Mouse (Mus musculus): ENCODE measurements around the gene Ap3s2. TPM values are rescaled to one million over a fixed set of nuclear protein-coding genes. Genes with fewer than 3 reads are reported as not detected.

The Ap3s2 gene
- polyA plus RNA-seq, 1 experiment from 2014 or later = 28.3 TPM

GRCm38 (mm10) chr7:79914556-79914955, 5.9 kb downstream of the Ap3s2 start:
- no peak for ATAC-seq (ENCODE audit: extremely low read depth, insufficient number of reproducible peaks, low FRiP score, low TSS enrichment)
- no peaks in the 10 kb centered on the region for H3K9me3 ChIP-seq
- no peak overlapping the region for H3K4me2 ChIP-seq
- H3K36me3 ChIP-seq = peaks cover 48% of the 10 kb centered on the region
- no peak overlapping the region for H3K4me3 ChIP-seq
- no peaks in the 10 kb centered on the region for H3K27me3 ChIP-seq (replicated peaks)
- WGBS = 74% methylated on average over 3 of the region's 3 CpGs
- no peak overlapping the region for H3K9ac ChIP-seq
- peaks cover 2% of the 10 kb centered on the region for H3K4me1 ChIP-seq
- H3K27ac ChIP-seq (replicated peaks) = no peak overlapping the region

GRCm38 (mm10) chr7:79907356-79907755, 13.1 kb downstream of the Ap3s2 start:
- Histone ChIP-seq H3K9ac (no peak overlapping the region), H3K36me3 (peaks cover 68% of the 10 kb centered on the region), H3K4me3 (no peak overlapping the region), H3K27ac (replicated peaks) (no peak overlapping the region), H3K9me3 (no peaks in the 10 kb centered on the region), H3K4me1 (peaks cover 10% of the 10 kb centered on the region), H3K27me3 (replicated peaks) (no peaks in the 10 kb centered on the region), H3K4me2 (no peak overlapping the region)
- ATAC-seq (ENCODE audit: extremely low read depth, insufficient number of reproducible peaks, low FRiP score, low TSS enrichment) = no peak
- WGBS = 58% methylated on average over 2 of the region's 2 CpGs

DNA sequence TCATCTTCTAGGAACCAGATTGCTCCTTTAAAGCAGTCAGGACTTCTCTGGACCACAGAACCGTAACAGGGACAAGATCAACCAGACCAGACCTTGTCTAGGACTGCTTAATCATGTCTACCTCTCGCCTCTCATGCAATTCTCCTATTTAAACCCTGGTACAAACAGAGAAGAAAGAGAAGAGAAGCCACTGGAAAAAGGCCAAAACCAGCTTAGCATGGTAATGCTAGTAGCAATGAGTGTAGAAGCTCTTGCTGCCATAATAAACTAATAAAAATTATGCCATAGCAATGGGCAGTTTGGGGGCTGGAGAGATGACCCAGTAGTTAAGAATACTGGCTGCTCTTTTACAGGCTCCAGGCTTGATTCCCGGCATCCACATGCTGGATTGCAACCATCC, 13.5 kb downstream of the Ap3s2 start:
- Histone ChIP-seq H3K4me3 (no peak overlapping the region), H3K27me3 (replicated peaks) (no peaks in the 10 kb centered on the region), H3K36me3 (peaks cover 69% of the 10 kb centered on the region), H3K4me2 (no peak overlapping the region), H3K9ac (no peak overlapping the region), H3K4me1 (peaks cover 10% of the 10 kb centered on the region), H3K9me3 (no peaks in the 10 kb centered on the region), H3K27ac (replicated peaks) (no peak overlapping the region)
- 85% methylated on average over 3 of the region's 3 CpGs for WGBS
- no peak for ATAC-seq (ENCODE audit: extremely low read depth, insufficient number of reproducible peaks, low FRiP score, low TSS enrichment)

GRCm38 (mm10) chr7:79905193-79905592, 15.3 kb downstream of the Ap3s2 start:
- Histone ChIP-seq H3K27ac (replicated peaks) (no peak overlapping the region), H3K27me3 (replicated peaks) (no peaks in the 10 kb centered on the region), H3K9ac (no peak overlapping the region), H3K4me1 (peaks cover 10% of the 10 kb centered on the region), H3K36me3 (peaks cover 76% of the 10 kb centered on the region), H3K4me2 (no peak overlapping the region), H3K9me3 (no peaks in the 10 kb centered on the region), H3K4me3 (no peak overlapping the region)
- no peak for ATAC-seq (ENCODE audit: extremely low read depth, insufficient number of reproducible peaks, low FRiP score, low TSS enrichment)
- WGBS = 74% methylated on average over 4 of the region's 4 CpGs

DNA sequence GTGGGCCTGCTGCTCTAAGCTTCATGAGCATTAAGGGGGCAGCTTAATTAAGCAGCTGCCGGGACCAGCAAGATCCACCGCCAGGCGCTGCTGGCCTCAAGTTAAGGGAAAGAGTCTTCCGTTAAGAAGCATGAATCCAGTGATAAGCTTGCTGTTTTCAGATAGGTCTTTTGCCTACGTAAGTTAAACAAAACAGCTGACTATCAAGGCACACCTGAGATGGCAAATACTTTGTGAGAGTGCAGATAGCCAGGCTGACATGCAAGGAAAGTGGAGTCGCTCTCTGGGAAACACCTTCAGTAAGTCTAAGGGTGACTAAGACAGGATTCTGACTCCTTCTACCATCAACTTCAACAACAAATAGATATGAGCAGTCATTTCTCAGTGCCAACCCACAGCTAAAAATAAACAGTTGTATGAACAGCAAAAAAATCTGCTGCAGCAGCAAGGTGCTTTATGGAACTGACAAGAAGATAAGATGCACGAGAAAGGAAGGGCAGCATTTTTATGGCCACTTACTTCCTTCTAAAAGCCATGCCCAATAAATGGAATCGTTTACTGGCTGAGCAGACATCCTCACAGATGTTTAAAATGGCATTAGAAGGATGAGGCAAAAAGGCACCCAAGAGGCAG, 17.2 kb downstream of the Ap3s2 start:
- no peak for ATAC-seq (ENCODE audit: extremely low read depth, insufficient number of reproducible peaks, low FRiP score, low TSS enrichment)
- WGBS = 60% methylated on average over 8 of the region's 8 CpGs
- Histone ChIP-seq H3K4me3 (no peak overlapping the region), H3K4me1 (peaks cover 10% of the 10 kb centered on the region), H3K27me3 (replicated peaks) (no peaks in the 10 kb centered on the region), H3K9ac (no peak overlapping the region), H3K9me3 (no peaks in the 10 kb centered on the region), H3K27ac (replicated peaks) (no peak overlapping the region), H3K4me2 (no peak overlapping the region), H3K36me3 (peaks cover 75% of the 10 kb centered on the region)

GRCm38 (mm10) chr7:79900753-79901152, 19.7 kb downstream of the Ap3s2 start:
- ATAC-seq (ENCODE audit: extremely low read depth, insufficient number of reproducible peaks, low FRiP score, low TSS enrichment) = no peak
- H3K36me3 ChIP-seq = peaks cover 69% of the 10 kb centered on the region
- 90% methylated on average over 6 of the region's 6 CpGs for WGBS

GRCm38 (mm10) chr7:79895225-79895624, 25.2 kb downstream of the Ap3s2 start:
- 68% methylated on average over 3 of the region's 3 CpGs for WGBS
- Histone ChIP-seq H3K27ac (replicated peaks) (no peak overlapping the region), H3K36me3 (peaks cover 44% of the 10 kb centered on the region), H3K9ac (no peak overlapping the region), H3K4me1 (peaks cover 35% of the 10 kb centered on the region), H3K9me3 (no peaks in the 10 kb centered on the region), H3K4me3 (no peak overlapping the region), H3K4me2 (no peak overlapping the region), H3K27me3 (replicated peaks) (no peaks in the 10 kb centered on the region)
- ATAC-seq (ENCODE audit: extremely low read depth, insufficient number of reproducible peaks, low FRiP score, low TSS enrichment) = no peak

More at GRCm38 (mm10) chr7:79900753-79901152, 19.7 kb downstream of the Ap3s2 start:
- Histone ChIP-seq H3K9ac (no peak overlapping the region), H3K27me3 (replicated peaks) (no peaks in the 10 kb centered on the region), H3K4me2 (no peak overlapping the region), H3K4me3 (no peak overlapping the region), H3K9me3 (no peaks in the 10 kb centered on the region), H3K4me1 (peaks cover 10% of the 10 kb centered on the region), H3K27ac (replicated peaks) (no peak overlapping the region)

- Histone ChIP-seq H3K4me1 (peaks cover 37% of the 10 kb centered on the region), H3K4me2 (no peak overlapping the region), H3K9me3 (no peaks in the 10 kb centered on the region), H3K4me3 (no peak overlapping the region), H3K27ac (replicated peaks) (no peak overlapping the region), H3K36me3 (peaks cover 40% of the 10 kb centered on the region), H3K9ac (no peak overlapping the region), H3K27me3 (replicated peaks) (no peaks in the 10 kb centered on the region)
- ATAC-seq (ENCODE audit: extremely low read depth, insufficient number of reproducible peaks, low FRiP score, low TSS enrichment) = no peak
- WGBS = 93% methylated on average over 1 of the region's 1 CpGs
Observed at GRCm38 (mm10) chr7:79894790-79895189, 25.7 kb downstream of the Ap3s2 start.

GRCm38 (mm10) chr7:79892576-79893428, 27.6 kb downstream of the Ap3s2 start:
- Histone ChIP-seq H3K9me3 (no peaks in the 10 kb centered on the region), H3K36me3 (peaks cover 33% of the 10 kb centered on the region), H3K4me1 (peaks cover 37% of the 10 kb centered on the region), H3K9ac (no peak overlapping the region), H3K4me3 (no peak overlapping the region), H3K27ac (replicated peaks) (peak overlapping the region; percentile 50; the same call in 1 of the 2 replicates), H3K27me3 (replicated peaks) (no peaks in the 10 kb centered on the region), H3K4me2 (no peak overlapping the region)
- ATAC-seq (ENCODE audit: extremely low read depth, insufficient number of reproducible peaks, low FRiP score, low TSS enrichment) = no peak
- 58% methylated on average over 6 of the region's 6 CpGs for WGBS

GRCm38 (mm10) chr7:79890436-79891221, 29.8 kb downstream of the Ap3s2 start:
- 76% methylated on average over 15 of the region's 15 CpGs for WGBS
- no peaks in the 10 kb centered on the region for H3K27me3 ChIP-seq (replicated peaks)

GRCm38 (mm10) chr7:79888603-79889002, 31.8 kb downstream of the Ap3s2 start:
- H3K4me2 ChIP-seq = no peak overlapping the region
- H3K36me3 ChIP-seq = peaks cover 20% of the 10 kb centered on the region
- 82% methylated on average over 9 of the region's 9 CpGs for WGBS
- no peak for ATAC-seq (ENCODE audit: extremely low read depth, insufficient number of reproducible peaks, low FRiP score, low TSS enrichment)
- H3K27ac ChIP-seq (replicated peaks) = no peak overlapping the region
- no peak overlapping the region for H3K9ac ChIP-seq
- H3K9me3 ChIP-seq = no peaks in the 10 kb centered on the region
- H3K4me1 ChIP-seq = peaks cover 38% of the 10 kb centered on the region
- H3K4me3 ChIP-seq = no peak overlapping the region
- no peaks in the 10 kb centered on the region for H3K27me3 ChIP-seq (replicated peaks)

More at GRCm38 (mm10) chr7:79890436-79891221, 29.8 kb downstream of the Ap3s2 start:
- Histone ChIP-seq H3K36me3 (peaks cover 25% of the 10 kb centered on the region), H3K4me1 (peaks cover 42% of the 10 kb centered on the region), H3K9me3 (no peaks in the 10 kb centered on the region), H3K4me2 (no peak overlapping the region), H3K27ac (replicated peaks) (no peak overlapping the region), H3K9ac (no peak overlapping the region), H3K4me3 (no peak overlapping the region)
- no peak for ATAC-seq (ENCODE audit: extremely low read depth, insufficient number of reproducible peaks, low FRiP score, low TSS enrichment)

Measured in heart, embryonic 13.5 days (tissue).